Mouse (Mus musculus) natural killer cell, adult 2 months (primary cell): Measurements from ENCODE around the gene Pced1b.

Experiments
- DNase-seq, 2 experiments: peaks; one replicate each; pipeline ENCODE4 v3.0.0; 2022; ENCODE audit warnings: low spot score in 2 of 2

Pced1b gene

GRCm38 (mm10) chr15:97286731-97287130, 39.8 kb downstream of the Pced1b start:
- no peak for DNase-seq

GRCm38 (mm10) chr15:97287436-97288143, 40.7 kb downstream of the Pced1b start:
- no peak for DNase-seq

- no peak for DNase-seq
Observed at GRCm38 (mm10) chr15:97288690-97289089, 41.8 kb downstream of the Pced1b start.

GRCm38 (mm10) chr15:97289176-97289575, 42.3 kb downstream of the Pced1b start:
- DNase-seq, result no peak

GRCm38 (mm10) chr15:97290351-97290750, 43.4 kb downstream of the Pced1b start:
- DNase-seq, result no peak

GRCm38 (mm10) chr15:97291291-97292050, 44.6 kb downstream of the Pced1b start:
- DNase-seq, result no peak

GRCm38 (mm10) chr15:97307935-97308334, 61.0 kb downstream of the Pced1b start:
- DNase-seq, result no peak

GRCm38 (mm10) chr15:97309533-97309932, 62.6 kb downstream of the Pced1b start:
- no peak for DNase-seq

GRCm38 (mm10) chr15:97310251-97310650, 63.3 kb downstream of the Pced1b start:
- no peak for DNase-seq

- DNase-seq, result peak; percentile 31 to 49
Observed at GRCm38 (mm10) chr15:97311211-97311610, 64.3 kb downstream of the Pced1b start.

GRCm38 (mm10) chr15:97311937-97312336, 65.0 kb downstream of the Pced1b start:
- no peak for DNase-seq

- DNase-seq, result no peak
Observed at GRCm38 (mm10) chr15:97314720-97315421, 68.0 kb downstream of the Pced1b start.

GRCm38 (mm10) chr15:97315422-97315757, 68.5 kb downstream of the Pced1b start:
- DNase-seq, result no peak

GRCm38 (mm10) chr15:97318365-97319001, 71.6 kb downstream of the Pced1b start:
- no peak for DNase-seq

GRCm38 (mm10) chr15:97322821-97323220, 75.9 kb downstream of the Pced1b start:
- DNase-seq, result no peak

GRCm38 (mm10) chr15:97323466-97323865, 76.6 kb downstream of the Pced1b start:
- no peak for DNase-seq

GRCm38 (mm10) chr15:97324311-97324710, 77.4 kb downstream of the Pced1b start:
- no peak for DNase-seq

- peak; percentile 55 to 70 for DNase-seq
Observed at GRCm38 (mm10) chr15:97327500-97328081, 80.7 kb downstream of the Pced1b start.

GRCm38 (mm10) chr15:97332582-97332981, 85.7 kb downstream of the Pced1b start:
- no peak for DNase-seq

GRCm38 (mm10) chr15:97337636-97338352, 90.9 kb downstream of the Pced1b start:
- no peak for DNase-seq
